Mouse (Mus musculus): ENCODE measurements at regions not wholly inside any gene's neighbourhood (a gene's known extent, or its start where the extent isn't known, plus 50 kb on each side); places are given as distances from the start of the nearest gene placed in this dataset.

DNA sequence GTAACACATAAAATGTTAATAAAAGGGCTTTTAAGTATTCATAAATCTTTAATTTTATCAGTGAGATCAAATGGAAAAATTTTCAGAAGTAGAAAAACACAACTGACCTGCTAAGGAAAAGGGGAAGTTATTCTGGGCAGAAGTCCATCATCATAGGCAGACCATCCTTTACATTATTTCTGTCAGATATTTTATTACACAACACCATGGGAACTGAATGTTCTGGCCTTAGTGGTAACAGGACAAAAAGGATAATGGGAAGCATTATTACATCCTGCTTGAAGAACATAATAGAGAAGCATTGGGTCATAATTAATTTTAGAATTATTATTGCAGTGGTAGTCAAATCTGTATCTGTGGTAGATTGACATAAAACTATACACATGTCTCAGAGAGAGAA, 603.5 kb upstream of the Gje1 start:
- no peak for TF ChIP-seq CTCF (IDR thresholded peaks at IDR 0.05; ENCODE audit: borderline replicate concordance, insufficient read depth, low read length)
- TF ChIP-seq POLR2A (IDR thresholded peaks at IDR 0.05; ENCODE audit: low read depth, low read length) = no peak

Measured in embryonic fibroblast, embryonic 13.5 days (primary cell).